Mouse (Mus musculus): ENCODE measurements around the gene Galntl5. TPM values are rescaled to one million over a fixed set of nuclear protein-coding genes. Genes with fewer than 3 reads are reported as not detected.

Galntl5 gene
- total RNA-seq (2018; cell fraction: chromatin; rRNA removed): not detected
- total RNA-seq (2018; cell fraction: cytosol; rRNA removed): not detected
- not detected for total RNA-seq (2018; cell fraction: nucleus; rRNA removed)
- polyA plus RNA-seq (2018): not detected in 3 replicates

DNA sequence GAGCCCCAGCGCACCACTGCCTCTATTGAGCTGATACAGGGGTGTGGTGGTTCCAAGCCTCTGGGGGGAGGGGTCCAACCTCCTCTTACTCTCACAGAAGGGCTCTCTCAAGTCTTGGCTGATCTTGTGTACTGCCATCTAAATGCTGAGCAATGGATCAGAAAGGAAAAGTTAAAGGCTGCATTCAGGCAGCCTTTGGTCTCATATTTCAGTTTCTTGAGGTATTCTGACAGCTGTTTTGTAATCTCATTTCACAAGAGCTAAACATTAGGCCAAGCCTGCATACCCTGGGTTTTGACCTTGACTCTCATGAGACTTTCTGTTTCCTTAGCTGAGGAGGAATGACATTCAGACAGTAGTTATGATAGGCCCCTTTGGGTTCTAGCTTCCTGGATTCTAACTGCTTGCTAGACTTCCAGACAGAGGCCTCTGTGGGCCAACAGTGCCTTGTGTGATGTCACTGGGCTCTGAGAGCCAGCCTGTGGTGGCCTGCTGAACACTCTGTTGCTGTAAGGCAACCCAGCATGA is at the start of gene Galntl5:
Gene Galntl5, plus strand, starts transcription at position 457 of the 528 bp plus-strand sequence.
- no peaks in the 10 kb centered on the region for H3K36me3 ChIP-seq (ENCODE audit: inconsistent target)
- H3K79me2 ChIP-seq (ENCODE audit: inconsistent target): no peaks in the 10 kb centered on the region
- WGBS (ENCODE audit: missing documents): 100% methylated on average over 1 of the region's 1 CpGs
- H3K4me3 ChIP-seq (ENCODE audit: inconsistent target): no peak within 1 kb of the TSS
- H3K27ac ChIP-seq: no peak within 1 kb of the TSS

DNA sequence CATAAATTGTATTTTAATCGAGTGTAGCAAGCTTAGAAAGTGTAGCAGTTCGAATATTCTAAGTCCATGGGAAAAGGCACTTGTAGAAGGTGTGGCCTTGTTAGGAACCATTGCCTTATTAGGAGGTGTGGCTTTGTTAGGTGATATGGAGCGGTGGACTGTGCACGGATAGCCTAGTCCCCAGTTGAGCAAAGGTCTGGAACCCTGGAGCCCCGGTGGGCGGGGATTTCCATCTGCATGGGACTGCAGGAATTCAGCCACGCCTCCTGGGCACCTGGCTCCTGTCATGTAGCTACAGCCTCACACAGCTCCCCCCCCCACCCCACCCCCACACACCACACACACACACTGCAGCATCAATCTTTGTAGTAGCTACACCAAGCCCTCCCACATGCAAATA is 34.6 kb upstream of the Galntl5 start:
- no peaks in the 10 kb centered on the region for H3K79me2 ChIP-seq (ENCODE audit: inconsistent target)
- WGBS (ENCODE audit: missing documents): 84% methylated on average over 7 of the region's 7 CpGs

DNA sequence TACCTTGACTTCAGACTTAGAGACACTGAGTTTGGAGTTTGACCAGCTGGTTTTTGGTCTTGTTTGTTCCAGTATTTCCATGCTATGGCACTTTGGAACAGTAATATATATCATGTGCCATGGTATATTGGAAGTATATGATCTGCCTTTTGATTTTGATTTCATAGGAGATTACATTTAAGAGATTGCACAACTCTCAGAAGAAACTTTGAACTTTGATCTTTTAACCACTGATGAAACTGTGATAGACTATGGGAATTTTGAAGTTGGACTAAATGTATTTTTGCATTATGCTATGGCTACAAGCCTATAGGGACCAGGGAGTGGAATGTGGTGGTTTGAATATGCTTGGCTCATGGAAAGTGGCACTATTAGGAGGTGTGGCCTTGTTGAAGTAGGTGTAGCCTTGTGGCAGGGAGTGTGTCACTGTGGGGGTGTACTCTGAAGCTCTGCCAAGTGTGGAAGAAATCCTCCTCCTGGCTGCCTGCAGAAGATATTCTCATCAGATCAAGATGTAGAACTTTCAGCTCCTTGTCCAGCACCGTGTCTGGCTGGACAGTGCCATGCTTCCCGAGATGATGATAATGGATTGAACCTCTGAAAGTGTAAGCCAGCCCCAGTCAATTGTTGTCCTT is 31.8 kb upstream of the Galntl5 start:
- WGBS (ENCODE audit: missing documents): 88% methylated on average over 2 of the region's 2 CpGs
- H3K36me3 ChIP-seq (ENCODE audit: inconsistent target): no peaks in the 10 kb centered on the region
- no peak overlapping the region for H3K27ac ChIP-seq
- H3K79me2 ChIP-seq (ENCODE audit: inconsistent target): no peaks in the 10 kb centered on the region
- H3K4me3 ChIP-seq (ENCODE audit: inconsistent target): no peak overlapping the region

More for the DNA sequence above, 34.6 kb upstream of the Galntl5 start:
- Histone ChIP-seq H3K36me3 (ENCODE audit: inconsistent target) (no peaks in the 10 kb centered on the region), H3K4me3 (ENCODE audit: inconsistent target) (no peak overlapping the region), H3K27ac (no peak overlapping the region)

DNA sequence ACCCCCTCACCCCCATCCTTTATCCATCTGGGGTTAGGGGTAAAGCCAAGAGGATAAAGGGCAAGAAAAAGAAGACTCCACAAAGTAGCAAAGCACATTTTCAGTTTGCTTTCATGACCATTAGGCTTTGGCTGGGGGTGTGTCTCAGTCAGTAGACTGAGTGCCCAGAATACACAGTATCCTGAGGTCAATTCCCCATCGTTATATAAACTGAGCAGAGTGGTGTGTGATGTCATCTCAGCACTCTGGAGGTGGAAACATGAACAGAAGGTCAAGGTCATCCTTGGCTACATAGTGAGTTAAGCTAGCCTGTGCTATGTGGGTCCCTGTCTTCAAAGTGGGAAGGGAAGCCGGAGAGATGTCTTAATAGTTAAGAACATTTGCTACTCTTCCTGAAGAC is 27.8 kb upstream of the Galntl5 start:
- Histone ChIP-seq H3K27ac (no peak overlapping the region), H3K79me2 (ENCODE audit: inconsistent target) (no peaks in the 10 kb centered on the region), H3K4me3 (ENCODE audit: inconsistent target) (no peak overlapping the region), H3K36me3 (ENCODE audit: inconsistent target) (no peaks in the 10 kb centered on the region)
- 96% methylated on average over 2 of the region's 2 CpGs for WGBS (ENCODE audit: missing documents)

DNA sequence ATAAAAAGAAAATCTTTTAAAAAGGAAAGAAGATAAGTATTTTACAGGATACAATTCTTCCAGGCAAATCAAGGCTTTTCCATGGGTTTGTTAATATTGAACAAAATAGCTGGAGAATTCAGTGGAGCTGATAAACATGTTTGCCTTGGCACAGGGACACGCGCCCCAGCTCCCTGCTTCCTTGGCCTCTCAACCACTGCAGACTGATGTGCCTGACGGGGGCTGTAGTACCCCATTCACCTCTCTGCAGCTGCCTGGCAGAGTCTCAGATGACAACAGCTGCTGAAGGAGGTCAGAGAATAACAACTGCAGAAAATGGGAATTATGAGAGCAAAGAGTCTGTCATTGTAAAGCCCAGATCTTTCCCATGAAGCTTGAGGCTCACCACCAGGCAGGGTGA is 27.3 kb upstream of the Galntl5 start:
- Histone ChIP-seq H3K79me2 (ENCODE audit: inconsistent target) (no peaks in the 10 kb centered on the region), H3K27ac (no peak overlapping the region), H3K4me3 (ENCODE audit: inconsistent target) (no peak overlapping the region), H3K36me3 (ENCODE audit: inconsistent target) (no peaks in the 10 kb centered on the region)
- WGBS (ENCODE audit: missing documents): 95% methylated on average over 3 of the region's 3 CpGs

DNA sequence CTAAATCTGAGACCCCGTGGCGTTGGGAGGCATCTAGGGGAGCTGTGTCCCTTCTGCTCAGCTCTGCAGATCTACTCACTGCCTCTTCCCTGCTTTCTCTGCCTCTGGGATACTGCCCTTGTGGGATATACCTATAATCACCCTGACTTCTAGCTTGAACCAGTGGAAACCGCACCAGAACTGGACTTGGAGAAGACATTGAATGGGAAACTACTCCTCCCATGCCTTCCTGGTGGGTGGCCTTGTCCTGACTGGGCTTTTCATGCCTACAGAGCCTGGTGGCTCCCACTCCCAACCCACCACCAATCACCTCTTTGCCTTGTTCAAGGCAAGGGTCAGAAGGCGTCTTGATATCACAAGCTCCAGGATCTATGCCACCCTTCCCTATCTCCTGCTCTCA is 26.4 kb upstream of the Galntl5 start:
- no peaks in the 10 kb centered on the region for H3K79me2 ChIP-seq (ENCODE audit: inconsistent target)
- H3K4me3 ChIP-seq (ENCODE audit: inconsistent target): no peak overlapping the region
- no peak overlapping the region for H3K27ac ChIP-seq
- 98% methylated on average over 4 of the region's 4 CpGs for WGBS (ENCODE audit: missing documents)
- H3K36me3 ChIP-seq (ENCODE audit: inconsistent target): no peaks in the 10 kb centered on the region

DNA sequence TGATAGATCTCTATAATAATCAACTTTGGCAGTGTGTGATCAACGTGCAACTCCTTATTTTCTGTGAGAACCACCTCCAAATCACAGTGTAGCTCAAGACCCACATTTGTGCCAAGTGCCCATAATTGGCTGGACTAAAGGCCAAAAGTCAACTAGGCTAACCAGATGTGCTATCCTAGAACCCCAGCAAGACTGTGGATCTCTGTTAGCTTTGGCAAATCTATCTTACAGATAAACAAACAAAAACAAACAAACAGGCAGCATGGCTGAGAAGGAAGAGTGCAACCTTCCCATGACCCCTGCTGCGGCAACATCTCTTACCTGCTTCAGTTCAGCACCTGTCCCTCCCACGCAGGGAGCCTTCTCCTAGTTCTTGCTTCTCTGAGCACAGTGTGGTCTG is 25.9 kb upstream of the Galntl5 start:
- Histone ChIP-seq H3K36me3 (ENCODE audit: inconsistent target) (no peaks in the 10 kb centered on the region), H3K79me2 (ENCODE audit: inconsistent target) (no peaks in the 10 kb centered on the region), H3K27ac (no peak overlapping the region), H3K4me3 (ENCODE audit: inconsistent target) (no peak overlapping the region)
- 88% methylated on average over 3 of the region's 3 CpGs for WGBS (ENCODE audit: missing documents)

DNA sequence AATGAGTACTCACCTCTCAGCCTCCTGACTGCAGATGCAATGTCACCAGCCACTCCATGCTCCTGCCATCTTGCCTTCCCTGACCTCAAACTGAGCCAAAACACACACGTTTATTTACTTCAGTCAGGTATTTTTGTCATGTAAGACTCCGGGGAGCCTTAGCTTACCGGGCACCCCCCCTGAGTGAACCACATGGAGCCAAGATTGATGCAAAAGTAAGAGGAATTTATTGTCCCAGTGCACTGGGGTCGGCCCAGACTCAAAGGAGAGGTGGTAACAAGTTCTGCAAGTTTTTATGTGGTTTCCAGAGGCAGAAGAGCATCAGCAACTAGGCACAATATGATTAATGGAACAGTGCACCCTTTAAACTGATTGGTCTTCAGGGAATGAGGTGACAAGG is 24.1 kb upstream of the Galntl5 start:
- H3K27ac ChIP-seq: no peak overlapping the region
- 77% methylated on average over 4 of the region's 4 CpGs for WGBS (ENCODE audit: missing documents)
- no peaks in the 10 kb centered on the region for H3K79me2 ChIP-seq (ENCODE audit: inconsistent target)
- H3K36me3 ChIP-seq (ENCODE audit: inconsistent target): no peaks in the 10 kb centered on the region
- no peak overlapping the region for H3K4me3 ChIP-seq (ENCODE audit: inconsistent target)

DNA sequence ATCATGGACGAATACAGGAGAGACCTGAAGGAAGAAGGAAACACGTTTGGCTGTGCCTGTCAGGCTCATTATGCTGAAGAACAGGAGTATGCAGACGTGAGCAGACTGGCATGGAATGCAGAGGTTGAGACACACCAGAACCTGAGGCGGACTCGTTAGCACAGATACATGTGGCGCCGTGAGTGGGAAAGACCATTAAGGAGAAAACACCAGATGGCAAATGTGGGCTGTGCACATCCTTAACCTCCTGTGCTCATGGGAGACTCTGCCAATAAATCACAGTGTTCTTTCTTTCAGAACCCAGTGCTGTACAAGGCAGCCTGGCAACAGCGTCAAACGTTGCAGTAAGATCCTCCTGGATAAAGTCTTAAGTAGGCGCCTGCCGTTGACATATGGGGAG is 20.7 kb upstream of the Galntl5 start:
- H3K36me3 ChIP-seq (ENCODE audit: inconsistent target): no peaks in the 10 kb centered on the region
- H3K4me3 ChIP-seq (ENCODE audit: inconsistent target): no peak overlapping the region
- H3K27ac ChIP-seq: no peak overlapping the region
- H3K79me2 ChIP-seq (ENCODE audit: inconsistent target): no peaks in the 10 kb centered on the region
- 93% methylated on average over 11 of the region's 11 CpGs for WGBS (ENCODE audit: missing documents)

DNA sequence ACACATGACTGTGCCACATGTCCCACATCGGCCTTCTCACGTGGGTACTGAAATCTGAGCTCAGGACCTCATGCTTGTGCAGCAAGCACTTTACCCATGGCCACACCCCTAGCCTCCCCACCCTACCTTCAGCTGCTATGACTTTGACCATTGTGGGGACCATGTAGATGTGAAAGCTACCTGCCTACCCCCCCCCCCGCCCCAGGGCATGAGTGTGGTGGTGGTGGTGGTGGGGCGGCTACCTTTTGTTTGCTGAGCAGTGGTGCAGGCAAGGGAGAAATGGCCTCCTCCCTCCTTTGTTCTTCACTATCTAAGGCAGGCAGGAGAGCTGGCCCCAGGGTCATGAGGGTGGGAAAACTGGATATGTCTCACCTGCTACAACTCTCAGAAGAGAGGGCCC is 18.3 kb upstream of the Galntl5 start:
- WGBS (ENCODE audit: missing documents): 93% methylated on average over 2 of the region's 4 CpGs

DNA sequence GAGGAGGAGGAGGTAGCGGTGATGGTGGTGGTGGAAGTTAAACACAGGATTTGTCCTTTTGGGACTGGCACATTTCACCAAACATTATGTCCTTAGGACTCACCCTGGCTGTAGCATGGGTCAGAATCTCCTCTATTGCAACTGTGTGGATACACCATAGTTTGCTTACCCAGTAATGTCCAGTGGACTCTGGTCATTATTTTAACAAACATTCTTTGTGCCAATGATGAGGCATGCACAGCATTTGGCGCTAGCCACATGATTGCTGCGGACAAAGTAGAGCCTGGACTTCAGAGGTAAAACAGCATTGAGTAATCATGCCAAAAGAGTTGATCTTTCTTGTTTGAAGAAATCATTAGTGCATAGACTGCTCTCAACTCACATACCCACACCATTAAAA is 17.3 kb upstream of the Galntl5 start:
- H3K27ac ChIP-seq: no peak overlapping the region
- WGBS (ENCODE audit: missing documents): 100% methylated on average over 3 of the region's 3 CpGs

More for the DNA sequence above, 18.3 kb upstream of the Galntl5 start:
- Histone ChIP-seq H3K36me3 (ENCODE audit: inconsistent target) (no peaks in the 10 kb centered on the region), H3K27ac (no peak overlapping the region), H3K4me3 (ENCODE audit: inconsistent target) (no peak overlapping the region), H3K79me2 (ENCODE audit: inconsistent target) (no peaks in the 10 kb centered on the region)

DNA sequence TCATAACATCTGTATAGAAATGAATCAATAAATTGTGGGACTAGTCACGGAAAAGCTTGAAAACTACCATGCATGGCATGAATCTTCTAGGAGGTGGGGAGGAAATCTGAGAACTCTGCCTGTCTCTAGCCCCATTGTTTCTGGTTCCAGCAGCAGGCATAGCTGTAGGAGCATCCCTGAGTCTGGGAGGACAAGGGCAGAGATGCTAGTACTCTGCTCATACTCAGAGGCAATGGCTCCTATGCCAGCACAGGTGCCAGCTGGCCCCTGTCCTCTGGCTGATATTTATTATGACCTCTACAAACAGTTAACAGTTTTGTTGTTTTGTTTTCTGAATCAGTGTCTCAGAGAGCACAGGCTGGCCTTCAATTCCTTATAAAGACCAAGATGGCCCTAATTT is 16.9 kb upstream of the Galntl5 start:
- Histone ChIP-seq H3K79me2 (ENCODE audit: inconsistent target) (no peaks in the 10 kb centered on the region), H3K27ac (no peak overlapping the region), H3K4me3 (ENCODE audit: inconsistent target) (no peak overlapping the region), H3K36me3 (ENCODE audit: inconsistent target) (no peaks in the 10 kb centered on the region)
- 100% methylated on average over 1 of the region's 1 CpGs for WGBS (ENCODE audit: missing documents)

More for the DNA sequence above, 17.3 kb upstream of the Galntl5 start:
- Histone ChIP-seq H3K36me3 (ENCODE audit: inconsistent target) (no peaks in the 10 kb centered on the region), H3K4me3 (ENCODE audit: inconsistent target) (no peak overlapping the region), H3K79me2 (ENCODE audit: inconsistent target) (no peaks in the 10 kb centered on the region)

DNA sequence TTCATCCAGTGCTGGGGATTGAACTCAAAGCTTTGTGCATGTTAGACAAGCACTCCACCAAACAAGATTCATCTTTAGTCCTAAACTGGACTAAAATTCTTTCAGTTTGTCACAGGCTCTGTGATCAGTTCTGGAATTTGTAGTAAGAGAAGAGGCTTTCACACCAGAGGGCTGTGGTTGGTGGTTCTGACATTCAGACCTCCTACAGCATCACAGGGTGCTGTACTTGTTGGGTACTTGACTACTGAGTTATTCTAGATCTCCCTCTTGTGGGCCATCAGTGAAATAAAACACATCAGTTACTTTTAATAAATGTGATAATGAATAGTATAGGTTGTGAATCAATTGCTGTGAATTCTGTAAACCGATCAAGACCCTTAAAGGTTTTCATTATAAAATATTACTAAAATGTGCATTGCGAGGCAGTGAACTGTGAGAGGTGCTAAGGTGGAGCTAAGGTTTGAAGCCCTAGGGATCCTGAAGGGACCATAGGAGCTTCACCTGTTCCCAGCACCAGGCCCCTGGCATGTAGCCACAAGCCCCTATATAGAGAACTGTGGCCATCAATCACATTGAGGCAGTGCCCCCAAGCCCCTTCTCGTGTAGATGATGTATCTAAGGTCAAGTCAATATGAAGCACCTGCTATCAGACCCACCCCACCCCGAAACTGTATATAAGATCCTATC is 16.0 kb upstream of the Galntl5 start:
- H3K36me3 ChIP-seq (ENCODE audit: inconsistent target): no peaks in the 10 kb centered on the region
- H3K79me2 ChIP-seq (ENCODE audit: inconsistent target): no peaks in the 10 kb centered on the region
- no peak overlapping the region for H3K27ac ChIP-seq
- H3K4me3 ChIP-seq (ENCODE audit: inconsistent target): no peak overlapping the region
- 85% methylated on average over 4 of the region's 4 CpGs for WGBS (ENCODE audit: missing documents)

DNA sequence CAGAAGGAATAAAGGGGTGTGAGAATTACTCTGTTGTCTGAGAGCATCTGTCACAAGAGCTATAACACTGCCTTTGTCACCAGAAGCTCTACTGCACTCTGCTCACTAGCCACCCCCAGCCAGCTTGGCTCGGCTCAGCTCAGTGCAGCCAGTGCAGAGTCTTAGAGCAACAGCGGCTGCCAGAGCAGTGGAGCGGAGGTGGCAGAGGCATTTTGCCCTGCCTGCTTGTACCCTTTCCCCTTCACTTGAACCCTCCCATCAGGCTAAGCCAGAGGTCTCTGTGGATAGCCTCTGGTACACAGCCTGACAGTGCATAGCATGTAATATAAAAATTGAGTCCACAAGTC is 15.5 kb upstream of the Galntl5 start:
- WGBS (ENCODE audit: missing documents): 88% methylated on average over 3 of the region's 3 CpGs
- Histone ChIP-seq H3K36me3 (ENCODE audit: inconsistent target) (no peaks in the 10 kb centered on the region), H3K4me3 (ENCODE audit: inconsistent target) (no peak overlapping the region), H3K27ac (no peak overlapping the region), H3K79me2 (ENCODE audit: inconsistent target) (no peaks in the 10 kb centered on the region)

DNA sequence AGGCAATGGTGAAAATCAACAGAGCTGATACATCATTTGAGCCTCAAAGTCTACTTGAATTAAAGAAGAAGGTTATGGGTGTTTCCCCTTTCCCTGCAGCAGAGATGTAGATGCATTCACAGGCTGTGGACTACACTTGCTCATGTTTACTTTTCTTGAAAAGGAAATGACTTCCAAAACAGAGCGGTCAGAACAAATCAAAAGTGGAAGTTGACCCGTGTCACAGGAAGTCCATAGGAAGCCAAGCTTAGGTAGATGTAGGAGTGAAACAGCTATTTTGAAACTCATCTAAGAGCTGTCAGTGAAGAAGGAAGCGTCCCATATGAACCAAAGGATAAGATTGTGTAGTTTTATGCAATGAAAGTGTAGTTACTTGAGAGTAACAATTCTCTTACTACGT is 14.6 kb upstream of the Galntl5 start:
- 19% methylated on average over 4 of the region's 4 CpGs for WGBS (ENCODE audit: missing documents)
- H3K4me3 ChIP-seq (ENCODE audit: inconsistent target): no peak overlapping the region

More for the DNA sequence above, 14.6 kb upstream of the Galntl5 start:
- H3K36me3 ChIP-seq (ENCODE audit: inconsistent target): no peaks in the 10 kb centered on the region
- no peak overlapping the region for H3K27ac ChIP-seq
- H3K79me2 ChIP-seq (ENCODE audit: inconsistent target): no peaks in the 10 kb centered on the region
